In the genomic region with DNA sequence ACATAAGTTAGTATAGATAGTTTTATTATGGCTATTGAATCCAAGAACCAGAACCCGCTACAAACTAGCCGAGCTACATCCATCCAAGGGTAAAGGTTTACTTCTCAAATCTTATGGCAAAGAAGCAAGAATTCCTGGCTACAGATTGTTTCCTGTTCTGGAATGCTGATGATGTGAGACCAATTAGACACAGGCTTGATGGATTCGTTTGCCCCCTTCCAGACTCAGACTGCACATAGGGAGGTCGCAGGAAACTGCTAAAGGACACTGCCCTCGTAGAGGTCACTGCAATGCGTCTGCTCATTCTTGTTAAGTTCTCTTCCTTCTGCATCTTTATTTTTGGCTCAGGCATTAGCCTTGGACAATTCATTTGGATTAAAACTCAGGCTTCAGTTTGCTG, we compare ENCODE assay signal across 28 mouse cellular contexts.
DNase-seq lines count a peak whose midpoint lies in the region; ATAC-seq and TF ChIP-seq lines count a peak whose summit lies in the region.
"Had no signal": no experiment of that assay in that cellular context is flagged by ENCODE, and none has a peak within 500 bp of the region (broad histone marks: within the 10 kb centered on the region; RNA-seq: fewer than 3 reads in every experiment).

No protein-coding gene starts in this region.

- no peaks in the 10 kb centered on the region for H3K36me3 ChIP-seq in heart, embryonic 16.5 days (ENCODE audit: control insufficient read depth, insufficient read depth)
- no peaks in the 10 kb centered on the region for H3K36me3 ChIP-seq in heart, embryonic 11.5 days (ENCODE audit: control insufficient read depth, insufficient read depth, low read length)
- no peaks in the 10 kb centered on the region for H3K36me3 ChIP-seq in liver, adult 2 months (ENCODE audit: control insufficient read depth, insufficient read depth, low read length)
- H3K36me3 ChIP-seq in liver, embryonic 12.5 days: no peaks in the 10 kb centered on the region
- H3K36me3 ChIP-seq in lung, postnatal 0 days (ENCODE audit: insufficient read depth, low read length): no peaks in the 10 kb centered on the region
- H3K36me3 ChIP-seq: embryonic facial prominence, embryonic 15.5 days; forebrain, embryonic 12.5 days; heart, embryonic 10.5 days; hindbrain, embryonic 15.5 days; stomach, embryonic 15.5 days had no signal

- no peaks in the 10 kb centered on the region for H3K9me3 ChIP-seq in heart, embryonic 16.5 days (replicated peaks; ENCODE audit: control insufficient read depth, low read length)
- no peaks in the 10 kb centered on the region for H3K9me3 ChIP-seq in heart, embryonic 11.5 days (replicated peaks; ENCODE audit: control insufficient read depth, low read length)
- no peaks in the 10 kb centered on the region for H3K9me3 ChIP-seq in liver, embryonic 12.5 days (replicated peaks)
- H3K9me3 ChIP-seq in lung, postnatal 0 days (ENCODE audit: low read length): no peaks in the 10 kb centered on the region
- H3K9me3 ChIP-seq: embryonic facial prominence, embryonic 15.5 days; forebrain, embryonic 12.5 days; heart, embryonic 10.5 days; hindbrain, embryonic 15.5 days; stomach, embryonic 15.5 days had no signal

- H3K79me2 ChIP-seq in liver, adult 2 months (ENCODE audit: control insufficient read depth, insufficient read depth, low read length): no peaks in the 10 kb centered on the region

- TF ChIP-seq POLR2A in liver, adult 2 months (IDR thresholded peaks at IDR 0.05; ENCODE audit: extremely low read depth, insufficient read depth, low read length): no peak

- DNase-seq in embryo, embryonic 10.5 days (ENCODE audit: low spot score): peak; percentile 13
- no peak for DNase-seq in embryo, embryonic 11 days
- DNase-seq in liver, adult 2 months (ENCODE audit: extremely low read depth, low read depth, low spot score): peak; percentile 50
- peak; percentile 34 for DNase-seq in lung, postnatal 0 days (ENCODE audit: low spot score)
- DNase-seq in thymus, postnatal 4 days: no peak
- DNase-seq: adrenal gland, adult 8-10 months; cerebellum, adult 8-10 months; cerebellum, postnatal 36 days; gastrocnemius, postnatal 10 days; kidney, adult 18-20 months; kidney, postnatal 10 days; layer of hippocampus, adult 9-11 months; liver, postnatal 0 days; right cerebral cortex, postnatal 25 days; thymus, postnatal 14 days had no signal

- peaks cover 12% of the 10 kb centered on the region for H3K4me1 ChIP-seq in heart, embryonic 16.5 days (ENCODE audit: control insufficient read depth, insufficient read depth, low read length)
- no peaks in the 10 kb centered on the region for H3K4me1 ChIP-seq in heart, embryonic 11.5 days (ENCODE audit: control insufficient read depth, insufficient read depth, low read length)
- H3K4me1 ChIP-seq in liver, adult 2 months (ENCODE audit: control insufficient read depth, insufficient read depth, low read length): no peaks in the 10 kb centered on the region
- H3K4me1 ChIP-seq in liver, embryonic 12.5 days: peaks cover 5% of the 10 kb centered on the region
- no peaks in the 10 kb centered on the region for H3K4me1 ChIP-seq in lung, postnatal 0 days (ENCODE audit: insufficient read depth, low read depth, low read length)
- H3K4me1 ChIP-seq: embryonic facial prominence, embryonic 15.5 days; hindbrain, embryonic 15.5 days had no signal

- H3K9ac ChIP-seq in heart, embryonic 16.5 days (ENCODE audit: low read length): no peak overlapping the region
- no peak overlapping the region for H3K9ac ChIP-seq in heart, embryonic 11.5 days (ENCODE audit: low read depth, low read length)
- no peak overlapping the region for H3K9ac ChIP-seq in liver, adult 2 months (ENCODE audit: low read depth, low read length)
- no peak overlapping the region for H3K9ac ChIP-seq in liver, embryonic 12.5 days
- no peak overlapping the region for H3K9ac ChIP-seq in lung, postnatal 0 days (replicated peaks; ENCODE audit: low read depth)
- H3K9ac ChIP-seq: embryonic facial prominence, embryonic 15.5 days; forebrain, embryonic 12.5 days; hindbrain, embryonic 15.5 days; liver, postnatal 0 days; stomach, embryonic 15.5 days had no signal

- no peak for TF ChIP-seq EP300 in lung, postnatal 0 days (IDR thresholded peaks at IDR 0.05)

- peak overlapping the region; percentile 49 for H3K27ac ChIP-seq in heart, embryonic 16.5 days (ENCODE audit: low read length)
- no peak overlapping the region for H3K27ac ChIP-seq in heart, embryonic 11.5 days (ENCODE audit: low read depth, low read length)
- H3K27ac ChIP-seq in liver, adult 2 months (replicated peaks; ENCODE audit: insufficient read depth, low read depth, low read length): no peak overlapping the region
- no peak overlapping the region for H3K27ac ChIP-seq in liver, embryonic 12.5 days
- no peak overlapping the region for H3K27ac ChIP-seq in lung, postnatal 0 days (ENCODE audit: low read length)
- H3K27ac ChIP-seq: embryonic facial prominence, embryonic 15.5 days; forebrain, embryonic 12.5 days; heart, embryonic 10.5 days; hindbrain, embryonic 15.5 days; stomach, embryonic 15.5 days had no signal

- no peaks in the 10 kb centered on the region for H3K27me3 ChIP-seq in heart, embryonic 16.5 days (ENCODE audit: control insufficient read depth, insufficient read depth, low read length)
- no peaks in the 10 kb centered on the region for H3K27me3 ChIP-seq in heart, embryonic 11.5 days (ENCODE audit: control insufficient read depth, insufficient read depth, low read length)
- H3K27me3 ChIP-seq in liver, adult 2 months (ENCODE audit: control insufficient read depth, insufficient read depth, low read length): no peaks in the 10 kb centered on the region
- H3K27me3 ChIP-seq in liver, embryonic 12.5 days (replicated peaks): no peaks in the 10 kb centered on the region
- no peaks in the 10 kb centered on the region for H3K27me3 ChIP-seq in lung, postnatal 0 days (replicated peaks; ENCODE audit: insufficient read depth, low read length)
- H3K27me3 ChIP-seq: CH12.LX; embryonic facial prominence, embryonic 15.5 days; hindbrain, embryonic 15.5 days; stomach, embryonic 15.5 days had no signal

- no peak overlapping the region for H3K4me2 ChIP-seq in heart, embryonic 16.5 days (ENCODE audit: low read depth, low read length)
- no peak overlapping the region for H3K4me2 ChIP-seq in heart, embryonic 11.5 days
- H3K4me2 ChIP-seq in liver, embryonic 12.5 days: no peak overlapping the region
- H3K4me2 ChIP-seq in lung, postnatal 0 days (replicated peaks; ENCODE audit: low read depth, low read length): no peak overlapping the region
- H3K4me2 ChIP-seq: embryonic facial prominence, embryonic 15.5 days; forebrain, embryonic 12.5 days; hindbrain, embryonic 15.5 days; liver, embryonic 11.5 days; midbrain, embryonic 11.5 days; stomach, embryonic 15.5 days had no signal

- WGBS in heart, embryonic 16.5 days: 29% methylated on average over 6 of the region's 6 CpGs
- 44% methylated on average over 6 of the region's 6 CpGs for WGBS in heart, embryonic 11.5 days (ENCODE audit: insufficient replicate concordance)
- WGBS in liver, adult 2 months: 71% methylated on average over 6 of the region's 6 CpGs
- 64% methylated on average over 6 of the region's 6 CpGs for WGBS in liver, embryonic 12.5 days (ENCODE audit: insufficient replicate concordance)
- 39% methylated on average over 6 of the region's 6 CpGs for WGBS in lung, postnatal 0 days

- H3K4me3 ChIP-seq in heart, embryonic 16.5 days (ENCODE audit: low read length): no peak overlapping the region
- H3K4me3 ChIP-seq in heart, embryonic 11.5 days (ENCODE audit: low read depth, low read length): no peak overlapping the region
- H3K4me3 ChIP-seq in liver, adult 2 months (ENCODE audit: insufficient read depth, low read depth, low read length): no peak overlapping the region
- H3K4me3 ChIP-seq in liver, embryonic 12.5 days: no peak overlapping the region
- H3K4me3 ChIP-seq in lung, postnatal 0 days (ENCODE audit: low read depth, low read length): no peak overlapping the region
- H3K4me3 ChIP-seq: embryonic facial prominence, embryonic 15.5 days; forebrain, embryonic 12.5 days; heart, embryonic 10.5 days; hindbrain, embryonic 15.5 days; stomach, embryonic 15.5 days had no signal

- ATAC-seq in heart, embryonic 16.5 days (replicated peaks; ENCODE audit: extremely low read depth, insufficient read depth, low FRiP score): no peak
- no peak for ATAC-seq in heart, embryonic 11.5 days (replicated peaks; ENCODE audit: insufficient number of reproducible peaks, low FRiP score, low TSS enrichment)
- no peak for ATAC-seq in liver, embryonic 12.5 days
- ATAC-seq in lung, postnatal 0 days: peak; percentile 33; the same call in 1 of the 2 replicates
- ATAC-seq: inflammation-experienced regulatory T-cells, adult 6 months; liver, postnatal 0 days; midbrain, embryonic 16.5 days had no signal

- no peak for TF ChIP-seq CTCF in liver, adult 2 months (IDR thresholded peaks at IDR 0.05; ENCODE audit: low read depth, low read length)
- no peak for TF ChIP-seq CTCF in lung, postnatal 0 days (IDR thresholded peaks at IDR 0.05)

Comparison
In these comparisons a context has a peak if more than half of its experiments do, and no peak if none do; other contexts are left out.
1. DNase-seq: peak in embryo, embryonic 10.5 days (single experiment), liver, adult 2 months (single experiment) and lung, postnatal 0 days (single experiment); none in embryo, embryonic 11 days (single experiment) and thymus, postnatal 4 days (single experiment).